Mouse (Mus musculus) forebrain, embryonic 14.5 days (tissue): Measurements from ENCODE around the gene Bak1. TPM values are rescaled to one million over a fixed set of nuclear protein-coding genes. Genes with fewer than 3 reads are reported as not detected.

ENCODE experiments used
- ATAC-seq: fragments of 200-750 bp; cut with Nextera tagmentation; 2 replicates; pipeline ENCODE4 v1.8.0; 2017; ENCODE audit warnings: mild to moderate bottlenecking, moderate library complexity
- DNase-seq: peaks from one replicate; pipeline ENCODE4 v3.0.0-alpha.2; 2015; ENCODE audit warnings: low spot score
- H3K27ac ChIP-seq: fragments of 300-500 bp; sonication (generic); 2 replicates; pipeline ENCODE4 v1.5.1; 2014; ENCODE audit warnings: low read depth, mild to moderate bottlenecking, control low read depth, low read length, moderate library complexity
- H3K27me3 ChIP-seq: fragments of 300-500 bp; sonication (generic); replicated peaks from 2 replicates; pipeline ENCODE4 v1.6.1; 2014; ENCODE audit warnings: low read length, control low read depth, mixed read lengths; ENCODE audit not compliant: control insufficient read depth, insufficient read depth
- H3K36me3 ChIP-seq: fragments of 300-500 bp; sonication (generic); 2 replicates; pipeline ENCODE4 v1.6.1; 2014; ENCODE audit warnings: low read length, control low read depth; ENCODE audit not compliant: control insufficient read depth, insufficient read depth
- H3K4me1 ChIP-seq: fragments of 300-500 bp; sonication (generic); 2 replicates; pipeline ENCODE4 v1.6.1; 2014; ENCODE audit warnings: antibody characterized with exemption, low read length, control low read depth; ENCODE audit not compliant: control insufficient read depth, insufficient read depth
- H3K4me2 ChIP-seq: fragments of 300-500 bp; sonication (generic); 2 replicates; pipeline ENCODE4 v1.6.1; 2014; ENCODE audit warnings: mild to moderate bottlenecking, control low read depth, low read length
- H3K4me3 ChIP-seq: fragments of 300-500 bp; sonication (generic); 2 replicates; pipeline ENCODE4 v1.5.1; 2014; ENCODE audit warnings: low read depth, low read length, control low read depth
- H3K9ac ChIP-seq: fragments of 300-500 bp; sonication (generic); 2 replicates; pipeline ENCODE4 v1.6.1; 2014; ENCODE audit warnings: mild to moderate bottlenecking, low read length, control low read depth, moderate library complexity
- H3K9me3 ChIP-seq: fragments of 300-500 bp; sonication (generic); replicated peaks from 2 replicates; pipeline ENCODE4 v1.6.1; 2016; ENCODE audit warnings: low read length, control low read depth, mixed read lengths; ENCODE audit not compliant: control insufficient read depth
- WGBS: fragments of 180-500 bp; shearing (Covaris S2); extraction: QIAGEN DNeasy Blood & Tissue Kit; methylation state at CpG from one replicate; pipeline ENCODE4 v1.1.7; 2014; 5-methylcytosine and 5-hydroxymethylcytosine counted together
- polyA plus RNA-seq: library from polyadenylated mRNA; unstranded; fragments of >200 nt; fragmentation: Nextera tagmentation; extraction: Ambion mirVana; gene quantifications from 2 replicates; pipeline ENCODE4 v1.2.1, GENCODE M21; 2014

Gene Bak1
- 4.8 and 7.6 TPM in 2 replicates for polyA plus RNA-seq

DNA sequence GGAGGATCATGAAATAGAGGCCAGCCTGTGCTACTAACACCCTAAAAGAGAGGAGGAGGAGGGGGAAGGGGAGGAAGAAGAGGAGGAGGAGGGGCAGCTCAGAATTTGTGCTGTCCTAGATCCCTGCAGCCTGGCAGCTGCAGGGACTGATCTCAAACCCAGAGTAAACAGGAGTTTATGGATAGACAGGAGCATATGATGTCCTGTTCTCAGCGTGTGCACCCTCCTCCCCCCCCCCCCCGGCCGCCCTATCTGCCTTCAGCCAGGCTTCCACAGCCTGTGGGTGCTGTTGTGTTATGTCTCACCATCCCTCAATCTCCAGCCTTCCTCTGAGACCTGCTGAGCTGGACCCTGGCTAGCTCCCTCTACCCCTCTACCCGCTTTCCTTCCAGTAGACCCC is at the start of gene Bak1:
Gene Bak1 (minus strand): TSS at position 101 of the 400 bp plus-strand sequence.
- peak within 1 kb of the TSS; percentile 92 for H3K4me2 ChIP-seq
- DNase-seq (no peak), ATAC-seq (0 out of 2 replicates have a peak, but pooled peaks have one; percentile 11)
- H3K36me3 ChIP-seq = peaks cover 6% of the 10 kb centered on the region; the same call in 1 of the 2 replicates
- WGBS = 46% methylated on average over 4 of the region's 4 CpGs
- H3K27ac ChIP-seq = peak within 1 kb of the TSS; percentile 58; the same call in 1 of the 2 replicates
- H3K9ac ChIP-seq = peak within 1 kb of the TSS; percentile 98
- H3K9me3 ChIP-seq = no peaks in the 10 kb centered on the region
- peak within 1 kb of the TSS; percentile 63 for H3K4me3 ChIP-seq
- no peaks in the 10 kb centered on the region for H3K27me3 ChIP-seq
- H3K4me1 ChIP-seq = peaks cover 5% of the 10 kb centered on the region; the same call in 1 of the 2 replicates

DNA sequence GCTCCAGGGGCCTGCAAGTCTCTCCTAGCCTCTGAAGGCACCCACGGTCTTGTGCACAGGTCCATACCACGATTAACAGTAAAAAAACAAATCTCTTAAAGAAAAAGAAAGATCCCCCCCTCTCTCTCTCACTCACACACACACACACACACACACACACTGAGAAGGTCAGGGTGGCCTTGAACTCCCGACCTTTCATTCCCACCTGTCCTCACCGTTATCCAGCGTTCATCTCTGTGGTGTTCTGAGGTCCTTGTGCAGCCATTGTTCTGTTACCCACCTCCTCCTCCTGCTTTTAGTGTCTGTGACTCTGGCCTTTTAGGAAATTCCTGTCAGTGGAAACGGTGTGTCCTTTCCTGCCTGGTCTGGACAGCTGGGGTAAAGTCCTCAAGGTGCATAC is 49.7 kb upstream of the Bak1 start:
- H3K4me2 ChIP-seq = no peak overlapping the region
- H3K27me3 ChIP-seq = no peaks in the 10 kb centered on the region
- H3K4me3 ChIP-seq = no peak overlapping the region
- no peak for DNase-seq
- H3K9me3 ChIP-seq = 0 out of 2 replicates have a peak, but pooled peaks cover 3% of the 10 kb centered on the region
- 86% methylated on average over 6 of the region's 6 CpGs for WGBS
- no peak overlapping the region for H3K9ac ChIP-seq
- H3K4me1 ChIP-seq = no peaks in the 10 kb centered on the region
- ATAC-seq = no peak
- H3K27ac ChIP-seq = no peak overlapping the region
- no peaks in the 10 kb centered on the region for H3K36me3 ChIP-seq

DNA sequence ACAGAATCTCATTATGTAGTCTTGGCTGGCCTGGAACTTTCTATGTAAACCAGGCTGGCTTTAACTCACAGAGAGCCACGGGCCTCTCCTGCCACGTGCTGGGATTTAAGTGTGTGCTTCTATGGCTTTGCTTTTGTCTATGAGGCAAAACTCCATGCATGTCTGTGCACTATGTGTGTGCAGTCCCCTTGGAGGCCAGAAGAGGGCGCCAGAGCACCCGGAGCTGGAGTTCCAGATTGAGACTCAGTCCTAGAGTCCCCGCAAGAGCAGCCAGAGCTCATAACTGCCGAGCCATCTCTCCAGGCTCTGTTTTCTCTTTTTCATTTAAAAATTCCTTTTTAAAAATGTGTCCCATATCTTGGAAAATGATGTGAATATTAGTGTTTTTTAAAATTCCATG is 49.1 kb upstream of the Bak1 start:
- H3K4me2 ChIP-seq = no peak overlapping the region
- DNase-seq (no peak), ATAC-seq (no peak)
- no peak overlapping the region for H3K9ac ChIP-seq
- H3K4me3 ChIP-seq = no peak overlapping the region
- H3K9me3 ChIP-seq = 0 out of 2 replicates have a peak, but pooled peaks cover 3% of the 10 kb centered on the region
- no peaks in the 10 kb centered on the region for H3K27me3 ChIP-seq
- no peaks in the 10 kb centered on the region for H3K36me3 ChIP-seq
- H3K27ac ChIP-seq = no peak overlapping the region
- H3K4me1 ChIP-seq = no peaks in the 10 kb centered on the region
- WGBS = 78% methylated on average over 6 of the region's 6 CpGs

DNA sequence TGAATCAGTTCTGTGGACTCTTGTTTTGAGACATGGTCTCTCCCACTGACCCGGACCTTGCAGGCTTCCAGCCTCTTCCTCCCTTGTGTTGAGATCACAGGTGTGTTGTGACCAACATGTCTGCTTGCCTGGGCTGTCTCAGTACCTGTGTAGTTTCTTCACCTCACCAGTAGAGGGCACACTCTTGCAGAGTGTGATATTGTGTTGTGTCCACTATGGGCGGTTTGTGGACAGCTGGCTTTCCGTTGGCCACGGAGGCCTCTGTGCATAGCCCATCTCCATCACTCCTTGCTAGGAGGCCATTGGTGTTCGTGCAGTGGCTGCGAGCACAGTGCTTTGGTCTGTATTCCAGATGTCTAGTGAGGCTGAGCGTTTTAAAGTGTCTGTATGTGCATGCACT is 48.3 kb upstream of the Bak1 start:
- Histone ChIP-seq H3K9me3 (0 out of 2 replicates have a peak, but pooled peaks cover 3% of the 10 kb centered on the region), H3K27me3 (no peaks in the 10 kb centered on the region), H3K27ac (no peak overlapping the region), H3K9ac (no peak overlapping the region), H3K4me2 (no peak overlapping the region), H3K4me3 (no peak overlapping the region), H3K36me3 (no peaks in the 10 kb centered on the region), H3K4me1 (no peaks in the 10 kb centered on the region)
- no peak for DNase-seq
- no peak for ATAC-seq
- 96% methylated on average over 7 of the region's 7 CpGs for WGBS

DNA sequence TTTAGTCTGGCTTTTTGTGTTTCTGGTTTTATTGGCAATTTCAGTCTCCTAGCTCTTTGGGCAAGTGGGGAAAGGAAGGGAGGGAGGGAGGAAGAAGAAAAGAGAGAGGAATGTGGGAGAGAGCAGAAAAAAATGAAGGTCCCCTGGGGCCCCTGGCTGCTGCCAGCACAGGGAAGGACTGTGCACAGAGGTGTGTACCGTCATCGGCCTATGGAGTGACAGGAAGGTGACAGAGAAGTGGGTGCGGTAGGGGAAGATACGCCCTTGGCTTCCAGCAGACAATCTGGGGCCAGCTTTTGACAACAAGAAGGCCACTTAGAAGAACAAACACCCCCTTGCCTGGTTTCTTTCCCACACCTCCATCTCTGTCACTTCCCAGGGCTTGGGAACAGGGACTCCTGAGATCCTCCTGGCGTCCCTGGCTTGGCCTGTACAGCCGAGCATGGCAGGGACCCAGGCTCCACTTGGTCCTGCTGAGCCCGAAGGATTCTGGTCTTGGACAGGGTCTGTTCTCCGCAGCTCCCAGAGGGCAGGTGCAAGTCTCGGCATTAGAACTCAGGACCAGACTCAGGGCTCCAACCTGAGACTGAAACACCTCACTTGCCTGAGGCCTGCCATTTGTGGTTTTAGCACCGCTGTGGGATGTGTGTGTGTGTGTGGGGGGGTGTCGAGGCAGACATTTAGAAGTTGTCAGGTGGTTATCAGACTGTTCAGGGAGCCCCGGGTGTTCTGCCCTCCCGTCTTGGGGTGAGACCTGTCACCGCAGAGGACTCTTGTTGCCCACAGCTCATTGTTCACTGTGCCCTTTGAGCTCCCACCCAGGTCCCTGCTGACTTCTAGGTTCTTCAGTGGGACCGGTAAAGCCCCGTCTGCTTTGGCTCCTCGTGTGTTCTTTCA is 46.3 kb upstream of the Bak1 start:
- WGBS = 83% methylated on average over 17 of the region's 17 CpGs
- H3K4me1 ChIP-seq = no peaks in the 10 kb centered on the region
- no peak overlapping the region for H3K27ac ChIP-seq
- ATAC-seq (no peak), DNase-seq (no peak)
- H3K27me3 ChIP-seq = no peaks in the 10 kb centered on the region
- no peaks in the 10 kb centered on the region for H3K36me3 ChIP-seq
- no peak overlapping the region for H3K4me3 ChIP-seq
- no peak overlapping the region for H3K9ac ChIP-seq
- no peak overlapping the region for H3K4me2 ChIP-seq
- H3K9me3 ChIP-seq = 0 out of 2 replicates have a peak, but pooled peaks cover 3% of the 10 kb centered on the region

DNA sequence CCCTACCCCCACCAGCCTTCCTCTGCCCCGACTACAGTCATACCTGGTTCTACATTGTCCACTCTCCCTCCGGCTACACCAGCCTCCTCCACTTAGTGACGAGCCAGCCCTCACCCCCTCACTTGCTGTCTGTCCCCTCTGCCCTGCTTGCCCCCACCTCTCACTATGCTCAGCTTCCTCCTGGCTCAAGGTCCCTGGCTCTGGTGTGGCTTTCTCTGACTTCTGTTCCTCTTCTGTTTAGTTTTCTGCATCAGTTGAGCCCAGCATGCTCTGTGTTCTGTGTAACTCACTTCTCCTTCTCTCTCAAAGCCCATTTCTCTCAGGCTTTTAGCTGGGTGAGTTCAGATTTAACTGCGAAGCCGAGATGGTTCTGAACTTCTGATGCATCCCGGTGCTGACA is 45.4 kb upstream of the Bak1 start:
- H3K27me3 ChIP-seq = no peaks in the 10 kb centered on the region
- H3K9ac ChIP-seq = no peak overlapping the region
- WGBS = 88% methylated on average over 6 of the region's 6 CpGs
- no peak for DNase-seq
- H3K27ac ChIP-seq = no peak overlapping the region
- no peak for ATAC-seq
- no peak overlapping the region for H3K4me2 ChIP-seq
- peaks cover 2% of the 10 kb centered on the region; the same call in 1 of the 2 replicates for H3K4me1 ChIP-seq
- no peak overlapping the region for H3K4me3 ChIP-seq
- H3K36me3 ChIP-seq = no peaks in the 10 kb centered on the region
- H3K9me3 ChIP-seq = 0 out of 2 replicates have a peak, but pooled peaks cover 3% of the 10 kb centered on the region

DNA sequence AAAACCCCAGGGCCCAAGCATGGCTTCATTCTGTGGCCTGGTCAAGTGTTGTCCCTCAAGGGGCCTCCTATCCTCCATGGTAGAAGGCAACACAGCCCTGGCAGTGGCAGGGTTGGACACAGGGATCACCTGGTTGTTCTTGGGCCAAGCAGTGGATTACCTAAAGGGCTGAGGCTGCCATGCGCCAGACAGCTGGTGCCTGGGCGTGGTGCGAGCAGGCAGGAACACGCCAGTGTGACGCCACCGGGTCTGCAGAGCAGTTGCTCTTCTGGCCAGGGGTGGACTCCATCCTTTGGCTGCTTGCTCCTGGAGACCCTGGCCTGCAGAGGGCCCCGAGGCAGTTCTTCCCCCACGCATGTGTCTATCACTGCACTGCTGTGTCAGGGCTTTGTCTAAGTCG is 45.0 kb upstream of the Bak1 start:
- peaks cover 2% of the 10 kb centered on the region; the same call in 1 of the 2 replicates for H3K4me1 ChIP-seq
- ATAC-seq (no peak), DNase-seq (no peak)
- H3K27me3 ChIP-seq = no peaks in the 10 kb centered on the region
- no peak overlapping the region for H3K4me3 ChIP-seq
- H3K9ac ChIP-seq = no peak overlapping the region
- no peaks in the 10 kb centered on the region for H3K36me3 ChIP-seq
- H3K9me3 ChIP-seq = 0 out of 2 replicates have a peak, but pooled peaks cover 3% of the 10 kb centered on the region
- H3K27ac ChIP-seq = no peak overlapping the region
- 72% methylated on average over 9 of the region's 9 CpGs for WGBS
- no peak overlapping the region for H3K4me2 ChIP-seq

DNA sequence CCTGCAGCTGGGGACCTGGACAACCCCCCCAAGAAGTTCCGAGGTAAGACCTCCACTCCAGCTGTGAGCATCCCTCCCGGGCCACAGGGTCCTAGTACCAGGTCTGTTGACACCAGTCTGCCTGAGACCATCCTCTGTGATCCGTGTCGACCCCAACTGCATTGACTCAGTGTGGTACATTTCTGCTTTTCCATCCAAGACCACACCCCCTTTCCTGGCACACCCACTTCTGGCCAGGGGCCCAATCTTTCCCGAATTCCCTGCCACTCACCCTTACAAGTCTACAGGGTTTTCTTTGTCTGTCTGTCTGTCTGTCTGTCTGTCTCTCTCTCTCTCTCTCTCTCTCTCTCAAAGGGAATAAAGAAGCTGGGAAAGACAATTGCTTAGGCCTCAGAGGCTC is 44.3 kb upstream of the Bak1 start:
- H3K9ac ChIP-seq = no peak overlapping the region
- WGBS = 73% methylated on average over 5 of the region's 5 CpGs

DNA sequence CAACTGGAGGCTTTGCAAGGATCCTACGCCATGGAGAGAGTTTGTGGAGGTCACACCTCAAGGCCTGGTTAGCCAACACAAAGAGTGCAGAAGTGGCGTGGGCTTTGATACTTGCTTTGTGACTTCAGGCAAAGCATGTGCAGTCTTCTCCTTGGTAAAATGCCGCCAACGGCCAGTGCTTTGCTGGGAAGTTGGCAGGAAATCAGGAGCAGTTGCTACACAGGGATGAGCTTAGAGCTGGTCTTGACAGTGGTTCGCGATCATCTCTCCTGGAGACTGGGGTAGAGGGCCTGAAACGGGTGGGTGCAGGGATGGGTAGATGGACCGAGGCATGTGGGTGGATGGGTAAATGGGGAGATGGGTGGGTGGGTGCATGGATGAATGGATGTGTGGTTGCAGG is 43.6 kb upstream of the Bak1 start:
- H3K9ac ChIP-seq = no peak overlapping the region
- 90% methylated on average over 8 of the region's 8 CpGs for WGBS

More for the DNA sequence above, 44.3 kb upstream of the Bak1 start:
- no peak overlapping the region for H3K27ac ChIP-seq
- H3K4me2 ChIP-seq = no peak overlapping the region
- no peaks in the 10 kb centered on the region for H3K27me3 ChIP-seq
- H3K4me1 ChIP-seq = peaks cover 2% of the 10 kb centered on the region; the same call in 1 of the 2 replicates
- DNase-seq (no peak), ATAC-seq (no peak)
- no peak overlapping the region for H3K4me3 ChIP-seq
- 0 out of 2 replicates have a peak, but pooled peaks cover 3% of the 10 kb centered on the region for H3K9me3 ChIP-seq
- no peaks in the 10 kb centered on the region for H3K36me3 ChIP-seq

More for the DNA sequence above, 43.6 kb upstream of the Bak1 start:
- no peak overlapping the region for H3K4me3 ChIP-seq
- no peaks in the 10 kb centered on the region for H3K36me3 ChIP-seq
- no peak for DNase-seq
- H3K27ac ChIP-seq = no peak overlapping the region
- H3K9me3 ChIP-seq = no peaks in the 10 kb centered on the region
- no peak overlapping the region for H3K4me2 ChIP-seq
- no peaks in the 10 kb centered on the region for H3K27me3 ChIP-seq
- no peak for ATAC-seq
- H3K4me1 ChIP-seq = peaks cover 2% of the 10 kb centered on the region; the same call in 1 of the 2 replicates
